Mouse (Mus musculus) granulocyte monocyte progenitor cell, adult 5-6 weeks (primary cell): ENCODE measurements around the gene Sbf2. TPM values are rescaled to one million over a fixed set of nuclear protein-coding genes. Genes with fewer than 3 reads are reported as not detected.
A peak's percentile ranks its signal among the peaks of the same experiment; 100 is the strongest.
"Not testable (repeated sequence)": the region's sequence is repeated elsewhere in the genome, so short reads cannot be mapped to it uniquely, and the experiment has no call there.

Experiments used
- ATAC-seq: replicated peaks from 2 replicates; pipeline ENCODE4 v1.8.0; 2016; ENCODE audit warnings: mild to moderate bottlenecking, moderate TSS enrichment, inconsistent platforms; ENCODE audit not compliant: poor library complexity, severe bottlenecking
- total RNA-seq, 2 experiments: library from RNA; stranded (forward) in 1 of 2; stranded (reverse) in 1 of 2; fragments of 200-712, 200-1000 nt in 1 of 2; fragments of >200 nt in 1 of 2; fragmentation: Nextera tagmentation in 1 of 2; gene quantifications; 2 replicates each; pipeline ENCODE4 v1.2.3; 2014 to 2017

The Sbf2 gene
- 2.5 TPM in 1 of 2 replicates, not detected in the other for total RNA-seq (2014; fragmentation: Nextera tagmentation)
- 0.26 and 0.52 TPM in 2 replicates for total RNA-seq (2017)

GRCm38 (mm10) chr7:110614133-110615063 lies at the start of gene Sbf2:
TSS of gene Sbf2 (minus strand) at chr7:110614922.
- ATAC-seq = peak; percentile 19; the same call in 1 of the 2 replicates

DNA sequence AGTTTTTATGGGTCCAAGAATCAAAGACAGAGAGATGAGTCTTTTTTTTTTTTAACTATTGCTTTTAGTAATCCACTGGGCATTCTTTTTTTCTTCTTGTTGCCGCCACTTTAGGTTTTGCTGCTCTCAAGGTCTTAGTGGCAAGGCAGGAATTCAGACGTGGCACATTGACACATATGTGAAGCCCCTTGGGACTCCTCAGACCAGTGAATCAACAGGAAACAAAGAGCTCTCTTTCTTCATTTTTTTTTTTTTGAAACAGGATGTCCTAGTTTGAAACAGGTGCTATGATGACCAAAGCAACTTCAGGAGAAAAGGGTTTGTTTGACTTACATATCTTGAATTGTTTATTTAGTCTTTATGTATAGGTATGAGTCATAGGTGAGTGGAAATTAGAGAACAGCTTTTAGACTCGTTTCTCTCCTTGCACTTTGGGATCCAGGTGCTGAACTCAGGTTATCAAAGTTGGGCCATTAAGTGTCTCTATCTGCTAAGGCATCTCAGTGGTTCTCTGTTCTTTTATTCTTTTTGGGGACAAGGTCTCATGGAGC lies 43.7 kb upstream of the Sbf2 start:
- ATAC-seq = no peak

DNA sequence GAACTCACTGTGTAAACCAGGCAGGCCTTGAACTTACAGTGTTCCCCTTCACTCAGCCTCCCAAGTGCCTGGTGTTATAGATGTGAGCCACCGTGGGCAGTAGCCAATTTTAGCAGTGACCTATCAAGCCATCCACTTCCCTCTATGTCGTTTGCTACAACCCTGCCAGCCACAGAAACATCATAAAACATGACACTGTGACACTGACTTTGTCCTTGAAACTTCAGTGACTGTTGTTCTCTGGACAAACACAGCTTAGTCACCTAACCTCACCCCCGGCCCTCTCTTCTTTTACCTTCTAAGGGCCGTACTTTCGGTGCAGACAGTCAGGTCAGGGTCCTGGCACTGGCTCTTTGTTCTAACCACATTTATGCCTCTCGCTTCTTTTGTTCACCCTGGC lies 41.2 kb upstream of the Sbf2 start:
- no peak for ATAC-seq

DNA sequence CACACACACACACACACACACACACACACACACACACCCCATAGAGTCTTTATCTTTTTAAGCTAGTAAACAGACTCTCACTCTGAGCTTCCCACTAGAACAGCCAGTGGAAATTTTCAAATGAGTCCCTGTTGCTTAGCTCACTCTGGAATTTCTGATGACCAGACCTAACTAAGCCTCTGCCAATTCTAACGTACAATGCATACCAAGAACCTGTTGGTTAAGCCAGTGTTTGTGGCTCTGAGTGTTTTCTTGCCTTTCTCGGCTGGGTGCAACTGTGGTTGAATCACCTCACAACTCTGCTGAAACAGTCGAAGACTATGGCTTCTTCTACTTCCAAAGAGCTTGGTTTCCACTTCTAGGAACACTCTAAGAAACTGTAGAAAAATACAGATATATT lies 40.5 kb upstream of the Sbf2 start:
- no peak for ATAC-seq

DNA sequence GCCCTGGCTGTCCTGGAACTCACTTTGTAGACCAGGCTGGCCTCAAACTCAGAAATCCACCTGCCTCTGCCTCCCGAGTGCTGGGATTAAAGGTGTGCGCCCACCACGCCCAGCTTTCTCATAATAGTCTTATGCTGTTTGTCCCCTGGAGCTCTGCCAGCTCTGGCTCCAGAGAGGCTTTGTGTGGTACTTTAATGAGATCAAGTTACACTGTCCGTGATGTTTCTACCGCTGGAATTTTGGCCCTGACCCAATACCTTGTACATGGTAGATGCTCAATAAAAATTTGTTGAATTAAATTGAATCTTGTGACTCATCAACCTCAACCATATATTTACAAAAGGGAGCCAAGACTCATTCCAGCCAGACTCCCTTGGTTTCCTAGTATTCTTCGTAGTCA lies 36.4 kb upstream of the Sbf2 start:
- no peak for ATAC-seq

DNA sequence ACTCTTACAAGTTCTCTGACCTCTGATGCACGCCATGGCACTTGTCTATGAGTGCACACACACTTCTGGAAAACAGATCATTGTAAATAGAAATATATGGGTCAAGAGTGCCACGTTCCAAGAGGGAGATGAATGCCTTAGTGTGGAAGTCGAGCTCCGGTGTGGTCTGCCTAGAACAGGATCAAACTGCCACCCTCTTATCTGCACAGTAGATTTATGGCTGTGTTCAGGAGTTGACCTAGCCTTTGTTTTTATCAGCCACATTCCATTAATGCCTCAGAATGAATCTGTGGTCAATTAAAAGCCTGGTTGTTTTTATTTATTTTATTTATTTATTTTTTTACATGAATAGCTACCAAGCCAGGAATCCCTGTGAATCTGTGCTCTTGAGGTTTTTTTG lies 35.8 kb upstream of the Sbf2 start:
- ATAC-seq = no peak

DNA sequence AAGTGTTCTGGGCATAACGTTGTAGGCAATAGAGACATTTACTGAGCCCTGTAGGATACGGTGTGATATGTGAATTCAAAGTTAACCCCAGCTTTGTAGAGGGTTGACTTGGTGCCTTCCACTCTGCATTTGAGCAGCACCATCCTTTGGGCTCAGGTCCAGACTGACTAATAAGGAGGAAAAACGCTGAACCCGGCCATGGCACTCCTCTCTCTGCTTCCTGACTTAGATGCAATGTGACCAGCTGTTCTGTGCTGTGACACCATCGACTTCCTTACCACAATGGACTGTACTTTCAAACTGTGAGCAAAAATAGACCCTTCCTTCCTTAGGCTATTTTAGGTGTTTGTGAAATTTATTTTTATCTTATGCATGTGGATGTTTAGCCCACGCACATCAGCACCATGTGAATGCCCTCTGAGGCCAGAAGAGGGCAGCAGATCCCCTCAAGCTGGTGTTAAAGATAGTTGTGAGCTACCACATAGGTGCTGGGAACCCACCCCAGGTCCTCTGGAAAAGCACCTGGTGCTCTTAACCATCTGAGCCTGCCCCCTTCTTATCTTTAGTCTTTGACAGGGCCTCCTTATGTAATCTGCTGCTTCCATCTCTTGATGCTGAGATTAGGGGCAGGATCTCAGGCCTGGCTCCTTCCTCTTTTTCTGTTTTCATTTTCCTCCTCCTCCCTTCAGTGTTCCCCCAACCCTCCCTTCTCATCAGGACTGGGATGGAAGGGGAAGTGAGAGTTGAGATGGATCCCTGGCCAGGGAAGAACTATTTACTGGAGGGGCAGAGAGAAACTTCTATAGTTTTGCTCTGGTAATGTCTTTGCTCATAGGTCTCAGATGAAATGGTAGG lies 34.6 kb upstream of the Sbf2 start:
- ATAC-seq = peak; percentile 91

- no peak for ATAC-seq
Observed at GRCm38 (mm10) chr7:110648455-110649085, 33.8 kb upstream of the Sbf2 start.

GRCm38 (mm10) chr7:110647559-110648454 lies 33.1 kb upstream of the Sbf2 start:
- no peak for ATAC-seq

- no peak for ATAC-seq
Observed at GRCm38 (mm10) chr7:110646611-110647407, 32.1 kb upstream of the Sbf2 start.

DNA sequence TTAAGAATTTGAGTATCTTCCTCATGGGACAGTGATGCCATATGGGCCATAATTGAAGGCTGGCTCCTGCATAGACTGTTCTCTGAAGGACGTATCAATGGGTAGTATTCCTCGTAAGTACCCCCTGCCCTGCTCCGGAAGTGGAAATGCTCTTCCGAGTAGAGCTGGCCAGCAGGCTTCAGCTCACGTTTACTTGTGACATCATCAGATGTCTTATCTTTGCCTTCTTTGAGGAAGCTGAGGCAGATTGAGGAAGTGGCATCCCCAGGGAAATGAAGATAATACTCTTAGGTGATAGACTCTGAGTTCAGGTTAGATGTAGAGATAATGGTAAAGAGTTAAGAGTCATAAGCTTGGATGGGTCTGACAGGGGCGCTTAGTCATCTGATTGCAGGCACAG lies 31.1 kb upstream of the Sbf2 start:
- no peak for ATAC-seq

DNA sequence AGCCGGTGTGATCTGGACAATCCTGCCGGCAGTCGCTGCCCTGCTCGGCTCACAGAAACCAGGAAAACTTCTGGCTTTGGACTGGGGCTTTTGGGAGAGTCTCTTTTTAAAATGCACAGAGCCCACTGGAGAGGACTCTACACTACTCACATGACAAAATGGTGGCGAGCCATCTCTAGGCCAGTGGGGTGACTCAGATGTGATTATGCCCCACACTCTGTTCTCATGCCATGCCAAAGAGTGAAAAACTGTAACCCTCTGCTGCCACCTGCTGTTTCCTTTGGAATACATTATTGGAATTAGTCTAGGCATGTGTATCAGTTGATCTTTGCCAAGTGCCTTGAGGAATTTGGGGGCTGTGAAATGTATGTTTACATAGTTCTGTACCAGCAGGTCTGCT lies 30.6 kb upstream of the Sbf2 start:
- ATAC-seq = peak; percentile 69

GRCm38 (mm10) chr7:110639958-110640357 lies 25.2 kb upstream of the Sbf2 start:
- not testable (repeated sequence) for ATAC-seq

GRCm38 (mm10) chr7:110639291-110639915 lies 24.7 kb upstream of the Sbf2 start:
- ATAC-seq = no peak

GRCm38 (mm10) chr7:110638305-110639110 lies 23.8 kb upstream of the Sbf2 start:
- ATAC-seq = no peak

GRCm38 (mm10) chr7:110636559-110636958 lies 21.8 kb upstream of the Sbf2 start:
- ATAC-seq = no peak

DNA sequence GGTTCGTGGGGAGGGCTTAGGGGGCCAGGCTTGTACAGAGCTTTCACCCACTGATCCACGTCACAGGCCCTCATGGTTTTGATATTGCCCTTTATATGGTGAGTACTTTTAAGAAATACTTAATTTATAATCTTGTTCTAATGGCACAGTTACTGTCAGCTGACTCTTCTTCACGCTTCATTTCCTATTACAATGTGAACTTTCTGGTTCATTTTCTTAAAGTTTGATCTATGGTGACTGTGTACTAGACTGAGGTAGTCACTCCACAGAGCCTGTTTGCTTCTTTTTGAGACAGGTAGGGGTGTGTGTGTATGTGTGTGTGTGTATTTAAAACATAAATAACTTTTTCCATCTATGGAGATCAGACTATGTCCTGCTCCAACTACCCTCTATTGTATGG lies 21.2 kb upstream of the Sbf2 start:
- ATAC-seq = no peak
